Mouse (Mus musculus) left cerebral cortex, adult 8-10 months (tissue): Measurements from ENCODE around the gene Ppie. TPM values are rescaled to one million over a fixed set of nuclear protein-coding genes. Genes with fewer than 3 reads are reported as not detected.
"Not testable (repeated sequence)": the region's sequence is repeated elsewhere in the genome, so short reads cannot be mapped to it uniquely, and the experiment has no call there.

ENCODE experiments used
- DNase-seq, 2 experiments: peaks; one replicate each; pipeline ENCODE4 v3.0.0; 2022; ENCODE audit warnings: low spot score in 2 of 2
- total RNA-seq, 4 experiments: library from RNA; stranded (reverse); gene quantifications; 2 replicates each; pipeline ENCODE4 v1.2.4; 2022

Gene Ppie
- total RNA-seq, result 10 to 100 TPM; 19.4 to 21.0 (median 20.2) TPM

DNA sequence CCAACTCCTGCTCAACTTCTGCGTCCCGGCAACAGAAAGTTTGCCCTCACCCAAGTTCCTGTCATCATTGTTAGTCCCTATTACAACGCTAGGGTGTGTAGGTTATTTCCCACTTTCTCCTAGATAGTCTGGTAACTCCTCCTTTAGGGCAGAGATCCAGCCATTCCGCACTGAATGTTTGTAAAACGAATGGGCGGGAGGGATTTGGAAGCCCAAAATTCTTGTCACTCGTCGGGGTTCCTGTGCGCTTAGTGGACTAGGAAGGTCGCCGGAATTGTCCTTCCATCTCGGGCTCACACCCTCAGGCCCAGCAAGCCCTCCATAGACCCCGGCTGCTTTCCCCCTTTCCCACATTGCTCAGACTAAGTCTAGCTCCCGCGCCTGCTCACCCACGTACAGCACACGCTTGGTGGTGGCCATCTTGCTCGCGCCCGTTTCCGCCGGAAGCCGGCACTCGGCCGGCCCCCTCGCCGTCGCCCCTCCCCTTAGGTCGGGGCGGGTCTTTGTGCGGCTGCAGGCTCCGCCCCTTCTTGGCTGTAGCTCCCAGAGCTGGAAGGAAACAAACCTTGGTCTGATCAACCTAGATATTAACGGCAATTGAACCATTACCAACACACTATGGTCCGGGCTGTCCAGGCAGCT, at the start of gene Ppie:
Ppie (minus strand) TSS at position 439 of the 642 bp plus-strand sequence.
- DNase-seq, result peak; percentile 46 to 51

DNA sequence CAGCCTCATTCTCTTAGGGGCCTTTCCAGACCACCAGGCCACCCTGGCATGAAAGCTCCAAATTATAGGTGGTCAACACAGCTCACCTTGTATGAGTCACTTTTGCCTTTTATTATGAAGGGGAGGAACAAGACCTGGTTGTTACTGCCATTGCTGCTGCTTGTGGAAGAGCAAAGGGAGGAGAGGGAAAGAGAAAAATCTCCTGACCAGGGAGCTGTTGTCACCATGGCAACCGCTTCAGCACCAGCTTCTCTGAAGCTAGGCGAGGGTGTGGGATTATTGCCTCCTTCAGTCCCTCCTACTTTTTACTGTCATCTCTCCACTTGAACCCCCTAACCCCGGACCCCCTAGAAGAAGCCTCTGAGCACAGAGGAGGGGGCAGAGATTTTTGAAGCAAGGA, 45.1 kb upstream of the Ppie start:
- peak in 1 of 2 experiments; percentile 55 for DNase-seq

DNA sequence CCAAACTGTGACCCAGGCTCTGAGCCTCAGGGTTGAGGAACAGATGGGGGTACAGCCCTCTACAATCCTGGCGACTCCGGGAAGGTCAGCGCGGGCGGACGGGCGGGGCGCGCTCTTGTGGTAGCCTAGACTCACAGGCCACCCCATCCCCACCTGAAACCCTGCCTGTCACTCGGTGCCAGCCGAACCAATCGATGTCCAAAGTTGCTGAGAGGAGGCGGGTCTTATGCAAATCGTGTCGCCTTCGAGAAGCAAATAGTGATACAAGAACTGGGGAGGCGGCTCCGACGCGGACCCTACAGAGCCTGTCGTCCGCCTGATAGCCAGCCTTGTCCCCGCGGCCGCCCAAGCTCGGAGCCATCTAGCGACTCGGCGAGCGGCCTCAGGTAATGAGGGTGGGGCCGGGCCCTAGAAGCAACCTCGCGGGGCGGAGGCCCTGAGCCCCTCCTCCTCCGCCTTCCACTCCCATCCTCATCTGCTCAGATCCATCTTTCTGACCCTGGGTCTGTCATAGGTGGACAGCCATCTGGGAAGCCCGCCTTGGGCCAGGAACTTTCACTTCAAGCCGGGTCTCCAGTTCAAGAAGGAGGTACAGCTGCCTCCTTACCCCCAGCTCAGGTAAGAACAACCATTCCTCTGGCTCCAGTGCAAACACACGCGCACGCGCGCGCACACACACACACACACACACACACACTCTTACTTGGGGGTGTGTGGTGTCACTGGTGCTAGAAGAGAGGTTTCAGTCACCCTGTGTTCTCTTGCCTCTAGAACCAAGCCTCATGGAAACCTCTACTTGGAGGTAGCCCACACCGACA, 43.7 kb upstream of the Ppie start:
- peak; percentile 90 to 93 for DNase-seq

GRCm38 (mm10) chr4:123182328-123183238, 42.8 kb upstream of the Ppie start, which contains the start of gene Hpcal4:
TSS of gene Hpcal4 (plus strand) at chr4:123183227.
- peak; percentile 43 to 71 for DNase-seq

- no peak for DNase-seq
Observed at GRCm38 (mm10) chr4:123171811-123172210, 32.1 kb upstream of the Ppie start.

DNA sequence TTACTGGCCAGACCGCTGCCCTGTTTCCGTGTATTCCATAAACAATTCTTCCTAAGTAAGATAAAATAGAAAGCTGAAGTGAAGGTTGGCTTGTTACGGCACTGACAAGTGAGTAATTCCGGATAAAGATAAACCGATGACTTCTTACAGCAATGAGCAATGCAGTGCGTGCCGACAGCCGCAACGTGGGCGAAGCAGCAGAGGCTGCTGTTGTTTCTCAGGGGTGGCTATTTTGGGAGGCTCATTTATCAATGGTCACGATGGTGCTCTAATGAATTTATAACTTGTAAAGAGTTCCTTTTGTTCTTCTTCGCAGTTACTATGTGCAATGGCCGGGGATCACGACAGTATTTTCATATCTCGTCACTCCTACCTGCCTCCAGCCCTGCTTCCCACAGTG, 24.4 kb upstream of the Ppie start:
- DNase-seq, result peak in 1 of 2 experiments; percentile 78

- DNase-seq, result no peak
Observed at GRCm38 (mm10) chr4:123162305-123162917, 22.7 kb upstream of the Ppie start.

DNA sequence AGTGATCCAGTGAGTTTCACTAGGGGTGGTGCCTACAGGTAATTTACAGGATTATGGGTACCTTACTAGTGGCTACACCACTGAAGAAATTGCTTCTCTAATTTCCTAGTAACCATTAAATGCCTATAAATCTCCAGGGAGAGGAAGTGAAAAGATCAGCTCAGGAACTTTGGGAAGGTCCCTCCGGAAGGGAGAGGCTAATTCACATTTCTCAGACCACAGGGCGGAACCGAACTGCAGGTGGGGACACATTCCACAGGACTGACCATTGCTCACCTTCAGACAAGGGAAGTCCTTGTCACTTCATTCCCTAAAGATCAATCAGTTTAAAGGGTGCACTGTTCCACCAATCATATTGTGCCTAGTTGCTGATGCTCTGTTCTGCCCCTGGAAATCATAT, 21.5 kb upstream of the Ppie start:
- not testable (repeated sequence) for DNase-seq

DNA sequence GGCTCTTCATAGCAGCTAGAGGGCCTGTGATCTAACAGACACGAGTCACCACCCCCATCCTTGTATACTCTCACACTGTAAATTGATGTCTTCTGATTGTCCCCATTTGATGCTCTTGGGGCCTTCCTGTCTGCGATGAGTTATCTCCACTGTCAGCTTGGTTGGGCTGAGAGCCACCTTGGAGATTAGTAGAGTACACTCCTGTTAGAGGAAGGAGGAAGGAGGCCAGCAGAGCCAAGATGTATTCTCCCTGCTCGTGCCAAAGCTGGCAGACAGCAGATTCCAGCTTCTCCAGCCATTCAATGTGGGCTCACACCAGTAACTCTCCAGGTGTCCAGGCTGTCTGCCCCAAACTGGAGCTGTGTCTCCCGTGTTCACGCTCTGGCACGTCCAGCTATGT, 20.8 kb upstream of the Ppie start:
- no peak for DNase-seq

DNA sequence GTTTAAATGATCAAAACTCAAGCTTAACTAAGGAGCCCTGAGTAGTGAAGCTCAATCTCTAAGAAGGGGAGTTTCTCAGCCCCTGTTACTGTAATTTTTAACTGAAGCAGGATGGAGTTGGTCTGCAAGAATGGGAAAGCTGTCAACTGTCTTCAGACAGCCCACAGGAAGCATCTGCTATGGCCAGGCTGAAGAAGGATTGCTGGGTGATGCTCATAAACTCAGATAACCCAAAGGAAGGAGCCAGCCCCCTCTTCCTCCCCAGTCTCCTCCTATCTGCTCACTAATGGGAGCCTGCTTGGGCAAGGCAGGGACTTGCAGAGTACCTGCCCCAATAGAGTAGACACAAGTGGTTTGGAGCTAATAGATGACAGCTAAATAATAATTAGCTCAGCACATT, 16.1 kb upstream of the Ppie start:
- DNase-seq, result no peak

DNA sequence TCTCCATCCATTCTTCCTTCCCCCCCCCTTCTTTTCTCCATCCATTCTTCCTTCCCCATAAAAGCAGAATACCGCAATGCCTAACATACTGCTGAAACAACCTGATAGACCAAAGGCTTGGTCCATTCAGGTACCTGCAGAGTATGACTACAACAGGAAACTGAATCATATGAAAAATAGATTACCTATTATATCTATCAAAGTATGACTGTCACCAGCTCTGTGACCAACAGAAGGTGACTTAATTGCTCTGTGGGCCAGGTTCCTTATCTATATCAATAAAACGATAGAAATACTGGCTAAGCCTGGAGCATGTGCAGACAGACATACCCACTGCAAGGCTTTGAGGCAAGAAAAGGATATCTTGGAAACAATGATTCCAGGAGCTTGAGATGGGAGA, 15.7 kb upstream of the Ppie start:
- no peak for DNase-seq

DNA sequence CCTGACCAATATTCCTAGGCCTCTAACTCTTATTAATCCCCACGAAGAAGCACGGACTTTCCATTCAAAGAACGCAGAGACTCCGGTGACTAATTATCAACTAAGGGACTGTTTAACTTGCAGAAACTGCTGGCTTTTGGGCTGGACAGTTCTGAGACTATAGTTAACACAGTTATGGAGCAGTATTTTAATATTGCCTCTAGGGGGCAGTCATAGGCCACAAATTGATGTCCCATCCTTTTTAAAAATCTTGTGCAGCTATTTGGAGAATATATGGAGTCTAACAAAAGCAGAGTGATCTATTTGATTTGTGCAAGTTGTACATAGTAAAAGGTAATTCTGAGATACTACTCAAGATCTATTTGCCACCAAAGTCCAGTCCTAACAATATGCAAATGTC, 15.3 kb upstream of the Ppie start:
- DNase-seq, result no peak

DNA sequence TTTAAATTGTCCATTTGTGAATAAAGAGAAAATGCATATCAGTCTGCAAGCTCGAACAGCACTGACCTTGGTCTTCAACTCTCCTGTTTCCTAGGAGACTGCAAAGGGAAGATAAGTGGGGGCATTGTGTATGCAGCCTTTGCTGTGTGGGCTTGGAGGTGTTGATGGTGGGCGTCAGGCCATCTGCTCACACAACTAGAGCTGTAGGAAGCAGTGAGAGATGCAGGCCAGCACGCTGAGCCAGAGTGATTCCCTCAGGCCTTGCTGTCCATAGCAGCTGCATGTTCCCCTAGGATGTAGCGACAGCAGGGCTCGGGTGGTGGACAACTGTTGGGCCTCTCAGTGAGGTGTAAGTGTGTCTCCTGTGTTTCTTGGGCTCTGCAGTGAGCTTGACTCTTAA, 13.2 kb upstream of the Ppie start:
- DNase-seq, result peak; percentile 32 to 89

DNA sequence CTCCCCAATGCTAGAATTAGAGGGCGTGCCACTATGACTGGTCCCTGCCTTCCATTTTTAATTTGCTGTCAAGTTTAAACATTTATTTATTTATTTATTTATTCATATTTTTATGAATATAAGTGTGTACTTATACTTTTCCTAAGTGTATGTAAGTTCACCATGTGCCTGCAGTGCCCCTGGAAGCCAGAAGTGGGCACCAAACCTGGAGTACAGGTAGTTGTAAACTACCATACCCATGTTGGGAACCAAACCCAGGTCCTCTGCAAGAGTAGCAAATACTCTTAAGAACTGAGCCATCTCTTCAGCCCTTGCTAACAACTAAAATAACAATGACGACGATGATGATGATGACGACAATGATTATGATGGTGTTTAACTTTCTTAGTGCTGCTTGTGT, 12.3 kb upstream of the Ppie start:
- no peak for DNase-seq

DNA sequence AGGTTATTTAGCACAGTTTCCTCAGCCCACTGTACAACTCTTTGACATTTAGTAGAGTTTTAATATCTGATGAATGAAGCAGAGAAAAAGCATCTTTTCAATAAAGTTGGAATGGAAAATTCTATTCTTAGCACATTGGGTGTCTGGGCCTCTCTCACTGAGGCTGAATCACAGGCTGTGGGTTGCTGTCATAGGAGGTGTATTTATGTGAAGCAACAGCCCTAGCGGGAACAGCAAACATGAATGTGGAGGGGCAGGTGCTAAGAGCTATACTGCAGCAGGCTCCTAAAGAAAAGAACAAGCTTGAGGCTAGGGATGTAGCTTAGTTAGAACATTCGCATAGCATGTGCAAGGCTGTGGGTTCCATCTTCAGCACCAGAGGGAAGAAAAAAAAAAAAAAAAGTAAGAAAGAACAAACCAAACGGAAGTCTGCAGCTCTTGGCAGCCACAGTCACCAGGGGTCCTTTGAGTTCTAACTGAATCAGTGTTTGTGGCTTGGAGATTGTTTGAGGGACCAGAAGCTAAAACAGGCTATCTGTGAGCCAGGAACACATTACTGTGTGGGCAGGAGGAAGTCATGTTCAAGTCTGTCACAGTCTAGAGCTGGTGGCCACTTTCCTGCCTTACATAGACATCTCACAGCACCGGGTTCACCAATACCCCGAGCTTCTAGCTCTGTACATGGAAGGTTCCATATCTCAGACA, 7.8 kb upstream of the Ppie start:
- DNase-seq, result peak in 1 of 2 experiments; percentile 78

DNA sequence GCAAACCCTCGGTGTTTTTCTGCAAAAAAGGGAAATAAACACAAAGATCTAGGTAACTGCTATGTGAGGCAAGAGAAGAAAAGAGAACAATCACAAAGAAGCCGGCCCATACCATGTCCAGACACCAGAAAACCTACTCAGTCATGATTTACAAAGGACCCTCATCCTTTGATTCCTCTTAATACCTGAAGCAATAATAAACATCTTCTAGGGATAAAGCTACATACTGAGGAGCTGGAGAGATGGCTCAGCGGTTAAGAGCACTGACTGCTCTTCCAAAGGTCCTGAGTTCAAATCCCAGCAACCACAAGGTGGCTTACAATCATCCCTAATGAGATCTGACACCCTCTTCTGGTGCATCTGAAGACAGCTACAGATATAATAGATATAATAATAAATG, 2.2 kb downstream of the Ppie start:
- DNase-seq, result no peak

DNA sequence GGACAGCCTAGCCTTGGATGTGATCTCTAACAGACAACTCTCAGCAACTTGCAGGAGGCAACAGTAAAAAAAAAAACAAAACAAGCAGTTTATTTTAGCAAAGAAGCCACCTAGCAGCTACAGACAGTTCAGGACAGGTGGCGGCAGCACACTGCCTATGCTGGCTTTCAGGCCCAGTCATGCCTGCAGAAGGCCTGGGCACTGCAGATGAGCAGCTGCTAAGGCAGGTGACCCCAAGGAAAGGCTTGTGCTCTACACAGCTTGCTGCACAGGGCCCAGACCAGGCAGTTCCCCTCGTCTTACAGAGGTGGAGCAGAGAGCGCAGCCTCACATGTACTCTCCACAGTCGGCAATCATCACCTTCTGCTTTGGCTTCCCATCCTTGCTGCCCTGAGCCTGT, 12.7 kb downstream of the Ppie start:
- DNase-seq, result no peak

- no peak for DNase-seq
Observed at GRCm38 (mm10) chr4:123126626-123127025, 13.1 kb downstream of the Ppie start.

DNA sequence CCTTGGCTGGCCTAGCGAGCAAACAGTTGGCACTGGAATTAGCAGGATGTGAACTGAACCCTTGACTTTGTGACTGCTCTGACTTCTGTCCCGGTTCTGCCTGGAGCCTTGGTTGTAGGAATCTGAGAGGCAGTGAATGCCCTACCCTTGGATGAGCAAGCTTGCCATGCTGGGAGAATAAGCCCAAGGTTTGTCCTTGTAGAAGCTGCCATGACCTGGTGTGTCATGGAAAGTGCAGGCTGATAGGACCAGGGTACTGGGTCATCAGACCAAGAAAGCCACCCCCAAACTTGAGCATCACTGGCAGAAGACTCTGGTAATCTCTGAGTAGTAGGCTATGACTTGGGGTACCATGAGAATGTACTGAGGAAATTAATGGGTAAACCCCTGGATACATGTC, 18.5 kb downstream of the Ppie start:
- DNase-seq, result no peak

DNA sequence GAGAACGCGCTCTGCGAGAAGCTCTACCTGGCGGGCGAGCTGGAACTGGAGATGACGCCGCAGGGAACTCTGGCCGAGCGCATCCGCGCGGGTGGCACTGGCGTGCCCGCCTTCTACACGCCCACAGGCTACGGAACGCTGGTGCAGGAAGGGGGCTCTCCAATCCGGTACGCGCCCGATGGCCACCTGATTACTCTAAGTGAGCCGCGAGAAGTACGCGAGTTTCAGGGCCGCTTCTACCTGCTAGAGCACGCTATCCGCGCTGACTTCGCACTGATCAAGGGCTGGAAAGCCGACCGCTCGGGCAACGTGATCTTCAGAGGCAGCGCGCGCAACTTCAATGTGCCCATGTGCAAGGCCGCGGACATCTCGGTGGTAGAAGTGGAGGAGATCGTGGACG, 23.1 kb downstream of the Ppie start:
- DNase-seq, result not testable (repeated sequence)

GRCm38 (mm10) chr4:123116011-123116410, 23.7 kb downstream of the Ppie start, which contains the start of gene Oxct2b:
TSS of gene Oxct2b (plus strand) at chr4:123116266.
- DNase-seq, result no peak
